Mouse (Mus musculus) heart, postnatal 10 days (tissue): Measurements from ENCODE around the gene Arid1b. TPM values are rescaled to one million over a fixed set of nuclear protein-coding genes. Genes with fewer than 3 reads are reported as not detected.

Experiments
- DNase-seq, 2 experiments: peaks; one replicate each; pipeline ENCODE4 v3.0.0; 2021
- intact Hi-C: fragments of 180-260 bp; cut with DNase I; formaldehyde crosslinking; loops from one replicate; pipeline ENCODE4 v1.15.1; 2025
- total RNA-seq, 2 experiments: library from RNA; stranded (reverse); gene quantifications; 2 replicates each; pipeline ENCODE4 v1.2.3; 2021

Gene Arid1b
- total RNA-seq, 2 experiments from 2014 or later = 38.9 to 41.4 TPM

- intact Hi-C loops = no loop called here
Measured at GRCm38 (mm10) chr17:5314735-5315134, 320.6 kb downstream of the Arid1b start.

DNA sequence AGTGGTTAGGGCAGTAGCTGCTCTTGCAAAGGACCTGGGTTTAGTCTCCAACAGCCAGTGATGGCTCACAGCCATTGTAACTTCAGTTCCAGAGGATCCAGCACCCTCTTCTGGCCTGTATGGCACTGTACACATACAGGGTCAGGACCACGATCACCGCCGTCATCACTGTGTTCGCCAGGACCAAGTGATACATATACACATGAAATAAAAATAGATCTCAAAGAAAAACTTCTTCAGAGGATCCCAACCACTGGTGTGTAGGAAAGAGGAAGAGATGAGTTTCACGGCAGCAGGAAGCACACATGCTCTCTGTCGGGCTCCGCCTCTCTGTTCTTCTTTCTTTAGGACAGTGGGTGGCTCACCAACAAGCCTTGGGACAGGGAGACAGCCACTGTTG, 322.4 kb downstream of the Arid1b start:
- DNase-seq = no peak
- intact Hi-C loops = no loop called here

More at GRCm38 (mm10) chr17:5314735-5315134, 320.6 kb downstream of the Arid1b start:
- DNase-seq = no peak

DNA sequence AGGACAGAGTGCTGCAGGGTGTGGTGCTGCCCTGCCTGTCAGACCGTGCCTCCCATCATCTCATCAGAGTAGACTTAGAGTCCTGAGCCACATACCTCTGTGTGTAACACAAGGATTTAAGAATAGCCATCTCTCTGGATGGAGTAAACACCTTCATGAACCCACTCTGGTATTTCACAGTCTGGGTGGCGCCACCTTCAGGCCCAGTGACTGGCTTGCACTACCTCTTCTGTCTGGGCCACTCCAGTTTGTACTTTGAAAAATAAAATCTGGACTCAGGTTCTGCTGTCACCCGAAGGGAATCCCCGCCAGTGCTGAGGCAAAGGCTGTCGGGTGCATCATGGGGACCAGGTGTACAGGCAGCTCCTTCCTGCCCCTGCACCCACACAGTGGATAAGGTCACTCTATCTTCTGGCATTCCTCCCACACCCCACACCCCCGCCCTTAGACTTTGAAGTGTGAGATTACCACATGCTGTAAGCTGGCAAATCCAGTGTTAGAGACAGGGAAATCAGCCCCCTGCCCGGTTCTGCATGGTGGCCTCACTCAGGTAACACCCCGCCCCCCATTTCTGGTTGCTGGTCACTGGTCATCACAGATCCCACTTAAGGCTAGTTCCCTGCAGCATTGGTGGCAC, 327.6 kb downstream of the Arid1b start:
- intact Hi-C loops = loop anchor here (5.0 kb wide), 2 partner anchors 64 to 109 kb away; no protein-coding TSS in a partner anchor
- DNase-seq = peak in 1 of 2 experiments; percentile 52

GRCm38 (mm10) chr17:5322594-5322993, 328.5 kb downstream of the Arid1b start:
- intact Hi-C loops = loop anchor here (5.0 kb wide), 2 partner anchors 65 to 110 kb away; no protein-coding TSS in a partner anchor
- DNase-seq = no peak

DNA sequence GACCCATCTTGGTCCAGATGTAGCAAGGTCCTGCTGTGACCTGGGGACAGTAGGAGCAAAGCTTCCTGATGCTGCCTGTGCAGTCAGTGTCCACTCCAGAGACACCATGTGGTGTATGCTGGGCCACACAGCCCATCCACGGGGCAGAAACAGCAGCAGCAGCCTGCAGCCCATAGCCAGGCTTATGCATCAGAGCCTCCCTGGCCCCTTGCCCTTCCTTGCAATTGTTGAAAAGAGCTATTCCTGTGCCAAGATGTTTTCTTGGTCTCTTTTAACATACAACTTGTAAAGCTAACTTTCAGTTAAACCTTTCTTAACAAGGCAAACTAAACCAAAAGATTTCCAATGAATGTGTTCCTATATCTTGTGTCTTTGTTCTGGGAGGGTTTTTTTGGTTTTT, 329.6 kb downstream of the Arid1b start:
- peak; percentile 29 to 41 for DNase-seq
- intact Hi-C loops = loop anchor here (2.0 to 5.0 kb wide), 3 partner anchors 66 to 111 kb away; no protein-coding TSS in a partner anchor

DNA sequence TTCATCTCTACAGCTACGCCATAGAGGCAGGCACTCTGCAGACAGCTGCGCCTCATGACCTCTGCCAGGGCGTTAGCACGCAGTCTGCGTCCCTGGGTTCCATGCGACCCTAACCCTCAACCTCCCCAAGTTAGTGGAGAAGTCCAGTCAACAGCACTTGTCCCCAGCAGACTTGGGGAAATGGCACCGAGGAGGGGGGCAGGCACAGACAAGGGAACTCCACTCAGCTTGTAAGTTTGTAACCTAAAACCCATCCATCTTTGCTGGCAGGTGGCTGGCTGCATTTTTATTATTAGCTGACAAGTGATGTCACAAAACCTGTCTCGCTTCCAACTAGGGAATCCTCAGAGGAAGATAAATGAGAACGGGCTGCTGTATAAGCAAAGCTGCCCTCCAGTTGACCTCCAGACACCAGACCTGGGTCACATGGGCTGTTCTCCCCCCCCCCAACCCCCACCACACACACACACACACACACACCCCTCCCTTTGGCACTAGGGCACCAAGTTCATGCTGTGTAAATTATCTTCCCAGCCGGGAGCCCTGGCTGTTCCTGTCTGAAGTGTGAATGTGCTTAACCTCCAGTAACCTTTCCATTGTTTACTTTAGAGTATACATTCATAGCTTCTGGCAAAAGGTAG, 330.2 kb downstream of the Arid1b start:
- peak; percentile 84 to 85 for DNase-seq
- intact Hi-C loops = loop anchor here (2.0 to 5.0 kb wide), 3 partner anchors 67 to 112 kb away; no protein-coding TSS in a partner anchor

- no peak for DNase-seq
- intact Hi-C loops = no loop called here
Measured at GRCm38 (mm10) chr17:5326689-5327088, 332.6 kb downstream of the Arid1b start.

GRCm38 (mm10) chr17:5327480-5328180, 333.5 kb downstream of the Arid1b start:
- intact Hi-C loops = no loop called here

DNA sequence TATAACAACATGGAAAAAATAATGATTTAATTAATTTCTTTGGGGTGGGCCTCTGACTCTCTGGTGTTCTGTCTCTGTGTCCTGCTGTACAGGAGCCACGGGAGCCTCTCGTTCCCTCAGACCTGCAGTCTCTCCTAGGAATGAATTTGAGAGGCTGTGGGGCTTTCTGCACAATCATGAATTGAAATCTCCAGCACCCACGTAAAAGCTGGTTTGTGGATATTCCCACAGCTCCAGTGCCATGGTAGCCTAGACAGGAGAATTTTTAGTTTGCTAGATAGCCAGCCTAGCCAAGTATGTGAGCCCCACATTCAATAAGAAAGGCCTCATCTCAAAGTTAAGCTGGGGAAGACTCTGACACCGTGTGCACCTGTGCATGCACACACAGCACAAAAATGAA, 335.3 kb downstream of the Arid1b start:
- intact Hi-C loops = no loop called here
- DNase-seq = no peak

More at GRCm38 (mm10) chr17:5327480-5328180, 333.5 kb downstream of the Arid1b start:
- DNase-seq = peak in 1 of 2 experiments; percentile 35

- intact Hi-C loops = no loop called here
- no peak for DNase-seq
Measured at GRCm38 (mm10) chr17:5330063-5330462, 335.9 kb downstream of the Arid1b start.

DNA sequence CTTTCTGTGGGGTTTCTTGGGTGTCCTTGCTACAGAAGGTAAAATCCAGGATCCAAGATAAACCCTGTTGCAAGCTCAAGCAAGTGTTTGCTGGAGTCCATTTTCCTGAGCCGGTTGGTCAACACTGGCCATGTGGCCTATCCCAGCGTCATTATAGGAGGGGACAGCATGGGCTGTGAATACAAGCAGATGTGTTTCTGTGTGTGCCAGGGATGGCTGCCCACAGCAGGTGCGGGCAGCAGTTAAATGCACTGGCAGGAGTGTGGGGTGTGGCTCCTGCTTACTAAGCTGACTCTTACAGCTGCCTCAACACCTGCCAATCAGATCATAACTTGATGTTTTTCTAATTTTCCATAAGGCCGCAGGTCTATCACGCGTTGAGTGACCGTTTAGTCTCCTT, 336.5 kb downstream of the Arid1b start:
- intact Hi-C loops = no loop called here
- DNase-seq = no peak

GRCm38 (mm10) chr17:5331387-5331786, 337.3 kb downstream of the Arid1b start:
- DNase-seq = no peak
- intact Hi-C loops = no loop called here

DNA sequence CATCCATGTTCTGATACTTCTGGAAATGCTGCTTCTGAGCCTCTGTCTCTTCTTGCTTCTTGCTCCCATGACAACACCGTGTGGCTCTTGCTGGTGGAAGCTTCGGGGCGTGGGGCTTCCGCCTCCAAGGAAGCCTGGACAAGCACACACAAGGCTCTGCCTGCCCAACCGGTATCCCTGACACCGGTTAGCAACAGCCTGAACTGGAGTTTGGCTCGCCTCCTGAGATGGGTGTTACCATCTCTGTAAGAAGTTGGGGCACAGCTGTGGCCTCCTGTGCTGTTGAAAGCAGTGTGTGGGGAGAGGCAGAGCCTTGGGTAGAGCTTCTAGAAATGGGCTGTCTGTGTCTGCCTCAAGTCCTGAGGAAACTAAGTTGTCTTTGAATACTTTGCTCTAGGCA, 340.4 kb downstream of the Arid1b start:
- DNase-seq = peak; percentile 44
- intact Hi-C loops = no loop called here

DNA sequence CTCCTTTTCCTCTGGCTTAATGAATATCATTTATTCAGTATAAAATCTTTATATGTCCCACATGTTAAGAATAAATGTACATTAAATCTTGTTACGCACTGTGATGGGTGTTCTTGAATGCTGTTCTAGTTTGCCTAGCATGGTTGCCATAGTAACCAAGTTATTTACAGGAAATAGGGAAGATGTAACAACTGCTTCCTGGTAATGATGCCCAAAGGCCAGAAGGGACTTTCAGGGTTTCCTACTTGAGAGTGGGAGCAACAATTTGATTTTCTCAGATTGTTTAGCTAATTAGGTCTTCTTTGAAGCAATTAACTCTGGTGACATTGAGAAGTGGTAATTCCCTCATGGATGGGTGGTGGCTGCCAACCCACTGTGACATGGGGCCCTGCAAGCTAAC, 350.3 kb downstream of the Arid1b start:
- intact Hi-C loops = no loop called here
- DNase-seq = no peak

GRCm38 (mm10) chr17:5345810-5346209, 351.7 kb downstream of the Arid1b start:
- no peak for DNase-seq

GRCm38 (mm10) chr17:5352901-5353300, 358.8 kb downstream of the Arid1b start:
- intact Hi-C loops = no loop called here
- peak; percentile 71 to 75 for DNase-seq

More at GRCm38 (mm10) chr17:5345810-5346209, 351.7 kb downstream of the Arid1b start:
- intact Hi-C loops = no loop called here

DNA sequence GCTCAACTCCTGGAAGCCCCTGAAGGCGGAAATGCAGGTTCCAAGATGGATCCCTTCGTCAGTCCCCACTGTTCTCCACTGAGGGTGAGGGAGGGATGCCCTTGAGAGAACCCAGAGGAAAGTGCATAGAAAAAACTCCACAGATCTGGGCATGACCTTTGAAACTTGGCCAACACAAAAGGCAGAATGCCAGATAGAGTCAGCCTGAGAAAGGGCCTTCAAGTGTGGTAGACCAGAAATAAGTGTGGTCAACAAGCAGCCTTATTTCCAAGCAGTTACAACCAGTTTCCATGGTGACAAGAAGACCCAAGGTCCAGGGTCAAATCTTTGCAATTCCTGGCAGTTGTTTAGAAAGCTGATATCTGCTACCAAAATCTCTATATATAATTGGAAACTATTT, 366.6 kb downstream of the Arid1b start:
- intact Hi-C loops = no loop called here
- DNase-seq = no peak

- intact Hi-C loops = no loop called here
- DNase-seq = no peak
Measured at GRCm38 (mm10) chr17:5365992-5366398, 371.9 kb downstream of the Arid1b start.

DNA sequence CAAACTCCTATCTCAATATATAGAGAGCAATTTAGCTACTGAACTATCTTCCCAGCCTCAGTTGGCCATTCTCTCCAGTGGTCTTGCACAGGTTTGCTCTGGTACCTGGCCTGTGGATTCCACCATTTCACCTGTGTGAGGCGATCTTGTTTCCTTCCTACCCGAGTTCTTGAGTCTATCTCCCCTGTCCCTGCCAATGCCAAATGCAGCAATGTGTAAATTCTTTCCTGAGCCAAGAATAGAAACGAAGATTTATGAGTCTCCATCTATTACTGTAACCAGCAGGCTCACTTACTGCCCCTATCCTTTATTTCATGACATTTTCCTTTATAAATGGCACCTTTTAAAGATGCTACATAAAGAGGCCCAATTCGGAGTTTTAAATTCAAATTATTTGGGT, 376.9 kb downstream of the Arid1b start:
- intact Hi-C loops = no loop called here
- DNase-seq = no peak

GRCm38 (mm10) chr17:5371521-5371920, 377.4 kb downstream of the Arid1b start:
- intact Hi-C loops = no loop called here
- peak; percentile 28 to 45 for DNase-seq

- intact Hi-C loops = no loop called here
- DNase-seq = no peak
Measured at GRCm38 (mm10) chr17:5372951-5373350, 378.8 kb downstream of the Arid1b start.
